Mouse (Mus musculus) megakaryocyte, embryonic 14.5 days (primary cell): ENCODE results near the gene Adal.

Experiments
- FLI1 ChIP-seq: IDR thresholded peaks from 2 replicates; pipeline ENCODE4 v1.6.1; 2012; ENCODE audit warnings: low read length, inconsistent platforms, mixed read lengths
- GATA1 ChIP-seq: IDR thresholded peaks from 3 replicates; pipeline ENCODE4 v1.6.1; 2012; ENCODE audit warnings: mixed read lengths, low read length, inconsistent platforms, borderline replicate concordance

- TF ChIP-seq GATA1 (no peak), FLI1 (no peak)
These were observed 28.9 kb downstream of the Adal start for GRCm38 (mm10) chr2:121169173-121169572.
